Mouse (Mus musculus) megakaryocyte, embryonic 14.5 days (primary cell): ENCODE measurements around the gene Gm10490. TPM values are rescaled to one million over a fixed set of nuclear protein-coding genes. Genes with fewer than 3 reads are reported as not detected.
"Not testable (repeated sequence)": the region's sequence is repeated elsewhere in the genome, so short reads cannot be mapped to it uniquely, and the experiment has no call there.

Experiments
- H3K27me3 ChIP-seq: replicated peaks from 2 replicates; pipeline ENCODE3; 2012; ENCODE audit warnings: inconsistent platforms
- H3K36me3 ChIP-seq: replicated peaks from 2 replicates; pipeline ENCODE3; 2012; ENCODE audit warnings: low read length, inconsistent platforms, mixed read lengths
- H3K4me1 ChIP-seq: 2 replicates; pipeline ENCODE4 v1.6.1; 2012; ENCODE audit warnings: inconsistent platforms
- H3K4me3 ChIP-seq: replicated peaks from 2 replicates; pipeline ENCODE3; 2012; ENCODE audit warnings: moderate library complexity, mild to moderate bottlenecking, inconsistent platforms
- H3K9me3 ChIP-seq: 2 replicates; pipeline ENCODE4 v1.6.1; 2012; ENCODE audit warnings: inconsistent platforms
- FLI1 ChIP-seq: IDR thresholded peaks from 2 replicates; pipeline ENCODE4 v1.6.1; 2012; ENCODE audit warnings: low read length, inconsistent platforms, mixed read lengths
- GATA1 ChIP-seq: IDR thresholded peaks from 3 replicates; pipeline ENCODE4 v1.6.1; 2012; ENCODE audit warnings: mixed read lengths, low read length, inconsistent platforms, borderline replicate concordance
- polyA plus RNA-seq: library from polyadenylated mRNA; stranded (reverse); fragments of >175 nt; gene quantifications from 2 replicates; pipeline ENCODE4 v1.2.3, GENCODE M21; 2012; ENCODE audit warnings: low replicate concordance; ENCODE audit not compliant: insufficient read depth

Gm10490 gene
- not detected in 2 replicates for polyA plus RNA-seq

GRCm38 (mm10) chrX:7909242-7909641 is at the start of gene Gm10490:
TSS of gene Gm10490 (plus strand) at chrX:7909542.
- not testable (repeated sequence) for H3K27me3 ChIP-seq, H3K4me1 ChIP-seq

GRCm38 (mm10) chrX:7863181-7863580 is 46.2 kb upstream of the Gm10490 start:
- no peak for TF ChIP-seq FLI1
- Histone ChIP-seq H3K9me3 (no peaks in the 10 kb centered on the region), H3K27me3 (no peaks in the 10 kb centered on the region), H3K4me1 (peaks cover 97% of the 10 kb centered on the region), H3K4me3 (no peak overlapping the region), H3K36me3 (peaks cover 32% of the 10 kb centered on the region)

More at GRCm38 (mm10) chrX:7909242-7909641, at the start of gene Gm10490:
- H3K36me3 ChIP-seq, result peaks cover 29% of the 10 kb centered on the region
- H3K4me3 ChIP-seq, H3K9me3 ChIP-seq: not testable (repeated sequence)

DNA sequence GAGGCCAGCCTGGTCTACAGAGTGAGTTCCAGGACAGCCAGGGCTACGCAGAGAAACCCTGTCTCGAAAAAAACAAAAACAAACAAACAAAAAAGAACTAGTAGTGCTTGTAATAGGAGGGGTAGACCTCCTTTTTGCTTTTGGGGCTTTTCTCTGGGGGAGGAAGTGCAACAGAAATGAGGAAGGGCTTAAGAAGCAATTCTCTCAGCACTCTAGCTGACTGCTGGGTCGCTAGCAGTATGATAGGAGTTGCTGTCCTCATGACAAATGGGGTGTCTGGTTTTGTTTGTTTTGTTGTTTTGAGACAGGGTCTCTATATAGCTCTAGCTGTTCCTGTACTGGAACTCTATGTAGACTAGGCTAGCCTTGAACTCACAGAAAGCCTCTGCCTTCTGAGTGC is 44.8 kb upstream of the Gm10490 start:
- peaks cover 42% of the 10 kb centered on the region for H3K36me3 ChIP-seq
- TF ChIP-seq FLI1, result no peak
- no peak for TF ChIP-seq GATA1
- H3K9me3 ChIP-seq, result no peaks in the 10 kb centered on the region
- H3K4me3 ChIP-seq, result no peak overlapping the region
- peaks cover 86% of the 10 kb centered on the region for H3K4me1 ChIP-seq
- no peaks in the 10 kb centered on the region for H3K27me3 ChIP-seq

DNA sequence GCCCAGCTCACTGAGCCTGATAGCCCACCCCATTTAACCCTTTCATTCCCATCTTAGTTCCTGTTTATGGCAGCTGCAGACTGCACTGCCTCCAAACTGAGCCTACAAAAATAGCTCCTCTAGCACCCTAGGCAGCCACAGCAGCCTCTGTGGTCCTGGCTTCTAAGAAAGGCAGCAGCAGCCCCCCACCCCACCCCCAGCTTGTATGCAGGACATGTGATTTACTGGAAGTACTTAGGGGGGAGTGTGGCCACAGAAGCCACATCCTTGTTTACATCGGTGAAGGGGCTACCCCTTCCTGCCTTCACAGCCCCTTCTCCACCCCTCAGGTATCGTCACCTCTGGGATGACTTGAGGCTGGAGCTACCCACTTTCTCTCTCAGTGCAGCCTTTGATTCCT is 44.0 kb upstream of the Gm10490 start:
- H3K4me1 ChIP-seq, result peaks cover 78% of the 10 kb centered on the region
- H3K27me3 ChIP-seq, result no peaks in the 10 kb centered on the region
- peaks cover 47% of the 10 kb centered on the region for H3K36me3 ChIP-seq
- no peaks in the 10 kb centered on the region for H3K9me3 ChIP-seq
- TF ChIP-seq GATA1 (no peak), FLI1 (no peak)
- peak overlapping the region; percentile 69 for H3K4me3 ChIP-seq

DNA sequence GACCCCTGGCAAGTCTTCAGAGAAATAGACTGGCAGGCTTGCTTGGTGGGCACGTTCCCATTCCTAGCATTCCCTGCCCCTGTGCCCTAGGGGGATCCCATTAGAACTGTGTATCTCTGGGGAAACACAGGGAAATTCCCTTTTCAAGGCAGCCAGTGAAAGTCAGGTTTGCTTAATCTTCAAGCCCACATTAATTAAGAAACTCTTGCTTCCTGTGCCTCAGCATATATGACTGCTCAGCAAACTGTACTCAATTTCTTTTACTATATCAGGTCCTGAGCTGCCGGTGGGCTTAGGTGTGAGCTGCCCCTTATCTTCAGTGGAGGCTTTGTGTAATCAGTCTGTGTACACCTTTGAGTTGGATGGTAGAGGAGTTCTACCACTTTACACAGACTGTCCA is 43.6 kb upstream of the Gm10490 start:
- TF ChIP-seq GATA1 (no peak), FLI1 (no peak)
- H3K27me3 ChIP-seq, result no peaks in the 10 kb centered on the region
- H3K4me3 ChIP-seq, result peak overlapping the region; percentile 4
- peaks cover 47% of the 10 kb centered on the region for H3K36me3 ChIP-seq
- H3K4me1 ChIP-seq, result peaks cover 74% of the 10 kb centered on the region
- no peaks in the 10 kb centered on the region for H3K9me3 ChIP-seq

DNA sequence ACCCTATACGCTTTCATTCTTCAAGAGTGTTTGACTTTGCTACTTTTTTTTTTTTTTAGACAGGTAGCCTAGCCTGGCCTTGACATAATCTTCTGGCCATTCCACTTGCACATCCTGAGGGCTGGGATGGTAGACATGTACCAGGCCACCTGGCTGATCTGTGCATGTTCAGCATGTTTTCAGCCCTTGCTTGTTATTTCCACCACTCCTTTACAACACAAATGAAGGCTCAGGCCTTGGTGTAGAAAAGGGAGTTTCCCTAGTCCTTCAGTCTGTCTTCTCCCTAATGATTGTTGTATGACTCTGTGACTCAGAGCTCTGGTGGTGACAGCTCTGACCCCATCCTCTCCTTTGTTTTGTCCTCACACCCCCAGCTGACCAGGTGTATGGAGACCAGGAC is 42.2 kb upstream of the Gm10490 start:
- H3K27me3 ChIP-seq, result no peaks in the 10 kb centered on the region
- H3K36me3 ChIP-seq, result peaks cover 52% of the 10 kb centered on the region
- H3K4me3 ChIP-seq, result no peak overlapping the region
- peaks cover 60% of the 10 kb centered on the region for H3K4me1 ChIP-seq
- TF ChIP-seq GATA1 (no peak), FLI1 (no peak)
- no peaks in the 10 kb centered on the region for H3K9me3 ChIP-seq

DNA sequence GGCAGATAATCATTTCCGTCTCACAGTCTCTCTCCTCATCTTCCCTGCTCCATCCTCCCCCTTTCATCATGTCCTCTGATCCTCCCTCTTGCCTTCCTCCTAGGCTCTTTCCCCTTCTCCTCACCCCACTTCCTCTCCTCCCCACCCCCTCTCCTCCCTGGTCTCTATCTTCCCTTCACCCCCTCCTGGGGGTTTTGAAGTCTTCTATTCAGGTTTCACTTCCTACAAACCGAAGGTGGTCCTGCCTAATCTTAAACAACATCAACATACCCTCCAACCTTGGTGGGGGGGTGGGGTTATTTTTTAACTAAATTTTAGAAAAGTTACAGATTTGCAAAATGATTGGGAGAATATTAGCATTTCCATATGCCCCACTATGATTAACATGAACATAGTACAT is 40.8 kb upstream of the Gm10490 start:
- H3K27me3 ChIP-seq, result no peaks in the 10 kb centered on the region
- peaks cover 59% of the 10 kb centered on the region for H3K4me1 ChIP-seq
- peaks cover 66% of the 10 kb centered on the region for H3K36me3 ChIP-seq
- H3K4me3 ChIP-seq, result no peak overlapping the region
- no peaks in the 10 kb centered on the region for H3K9me3 ChIP-seq
- TF ChIP-seq GATA1 (no peak), FLI1 (no peak)

DNA sequence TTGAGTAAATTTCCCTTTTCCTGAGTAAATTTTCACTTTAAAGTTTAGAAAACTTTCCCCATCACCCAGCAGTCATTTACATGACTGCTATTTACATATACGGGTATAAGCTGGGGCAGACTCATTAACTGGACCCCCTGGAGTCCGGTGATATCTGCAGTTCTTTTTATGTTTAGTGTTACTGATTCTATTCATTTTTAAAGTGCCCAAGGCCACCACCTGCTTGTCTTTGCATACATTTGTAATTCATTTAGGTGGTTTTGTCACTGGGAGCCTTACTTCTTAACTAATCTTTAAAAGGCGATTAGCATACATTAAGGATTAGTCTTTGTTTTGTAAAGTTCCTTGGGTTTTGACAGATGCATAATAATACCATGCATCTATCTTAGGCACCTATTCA is 39.5 kb upstream of the Gm10490 start:
- H3K4me1 ChIP-seq, result peaks cover 52% of the 10 kb centered on the region
- no peaks in the 10 kb centered on the region for H3K9me3 ChIP-seq
- no peak overlapping the region for H3K4me3 ChIP-seq
- peaks cover 79% of the 10 kb centered on the region for H3K36me3 ChIP-seq
- H3K27me3 ChIP-seq, result no peaks in the 10 kb centered on the region
- TF ChIP-seq FLI1, result no peak
- TF ChIP-seq GATA1, result no peak

- Histone ChIP-seq H3K9me3 (0 out of 2 replicates have a peak, but pooled peaks cover 6% of the 10 kb centered on the region), H3K27me3 (no peaks in the 10 kb centered on the region), H3K4me3 (peak within 1 kb of the TSS; percentile 95), H3K36me3 (peaks cover 52% of the 10 kb centered on the region), H3K4me1 (peaks cover 32% of the 10 kb centered on the region)
- TF ChIP-seq FLI1, result no peak
- no peak for TF ChIP-seq GATA1
These were observed 31.3 kb upstream of the Gm10490 start, which contains the start of gene Pim2 for GRCm38 (mm10) chrX:7878007-7878419. TSS of gene Pim2 (plus strand) at chrX:7878262.

DNA sequence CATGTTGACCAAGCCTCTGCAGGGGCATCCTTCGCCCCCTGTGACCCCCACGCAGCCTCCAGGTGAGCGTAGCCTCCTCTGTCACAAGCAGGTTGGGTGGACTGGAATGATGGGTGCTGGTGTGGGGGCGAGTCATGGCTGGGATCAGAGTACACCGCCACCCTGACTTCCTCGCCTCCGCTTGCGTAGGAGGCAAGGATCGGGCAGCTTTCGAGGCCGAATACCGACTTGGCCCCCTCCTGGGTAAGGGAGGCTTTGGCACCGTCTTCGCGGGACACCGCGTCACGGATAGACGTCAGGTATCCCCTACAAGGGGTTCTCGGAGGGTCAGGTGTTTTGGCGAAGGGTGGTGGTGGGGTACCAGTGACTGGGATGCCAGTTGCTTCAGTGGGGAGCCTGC is 30.8 kb upstream of the Gm10490 start:
- Histone ChIP-seq H3K4me3 (peak overlapping the region; percentile 95), H3K36me3 (peaks cover 47% of the 10 kb centered on the region), H3K9me3 (0 out of 2 replicates have a peak, but pooled peaks cover 6% of the 10 kb centered on the region), H3K27me3 (no peaks in the 10 kb centered on the region), H3K4me1 (peaks cover 27% of the 10 kb centered on the region)
- TF ChIP-seq GATA1 (no peak), FLI1 (no peak)

DNA sequence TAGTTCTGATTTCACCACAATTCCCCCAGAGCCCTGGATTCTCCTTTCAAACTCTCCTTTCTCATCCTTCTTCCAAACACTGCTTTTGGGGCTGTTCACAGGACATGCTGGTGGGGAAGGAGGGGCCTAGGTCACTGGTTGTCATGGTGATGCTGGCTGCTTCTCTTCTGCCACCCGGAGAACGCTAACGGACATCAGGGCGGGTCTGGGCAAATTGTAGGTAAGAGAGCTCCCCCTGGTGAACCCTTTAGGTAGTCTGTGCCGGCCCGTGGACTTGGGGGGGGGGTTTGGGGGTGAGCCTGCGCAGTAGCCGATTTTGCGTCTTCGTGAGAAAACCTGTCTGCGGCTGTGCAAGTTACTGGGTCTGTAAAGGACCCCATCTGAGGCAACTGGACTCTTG is 29.5 kb upstream of the Gm10490 start:
- Histone ChIP-seq H3K36me3 (peaks cover 34% of the 10 kb centered on the region), H3K9me3 (0 out of 2 replicates have a peak, but pooled peaks cover 6% of the 10 kb centered on the region), H3K4me3 (peak overlapping the region; percentile 95), H3K4me1 (peaks cover 25% of the 10 kb centered on the region), H3K27me3 (no peaks in the 10 kb centered on the region)
- TF ChIP-seq GATA1 (no peak), FLI1 (no peak)
